Mouse (Mus musculus) ES-Bruce4 (cell line): ENCODE results near the gene Pkdcc.

Experiments
- CTCF ChIP-seq: IDR thresholded peaks from one replicate; pipeline ENCODE4 v1.8.1; 2011; ENCODE audit warnings: low read depth, low read length
- EP300 ChIP-seq: IDR thresholded peaks from 2 replicates; pipeline ENCODE4 v1.6.1; 2011; ENCODE audit warnings: low read depth, low read length; ENCODE audit not compliant: insufficient read depth
- POLR2A ChIP-seq: IDR thresholded peaks from one replicate; pipeline ENCODE4 v1.8.1; 2011; ENCODE audit warnings: low read length; ENCODE audit not compliant: insufficient read depth

- TF ChIP-seq CTCF (no peak), POLR2A (no peak), EP300 (0 out of 2 replicates have a peak, but pooled peaks have one; percentile 17)
These were observed 48.9 kb upstream of the Pkdcc start for GRCm38 (mm10) chr17:83166195-83166594.
